ENCODE assay signal across 28 mouse cellular contexts in genomic region chr11:25994128-25994527, GRCm38 (mm10).
"Had no signal": no experiment of that assay in that cellular context is flagged by ENCODE, and none has a peak within 500 bp of the region (broad histone marks: within the 10 kb centered on the region; RNA-seq: fewer than 3 reads in every experiment).

No protein-coding gene starts in this region.

- H3K27ac ChIP-seq: gastrocnemius, adult 2 months; heart, embryonic 10.5 days; hindbrain, embryonic 10.5 days; hindbrain, embryonic 12.5 days; hindbrain, embryonic 14.5 days; intestine, embryonic 15.5 days; kidney, embryonic 15.5 days; kidney, postnatal 0 days; limb, embryonic 12.5 days; liver, embryonic 13.5 days; liver, embryonic 15.5 days had no signal

- H3K4me1 ChIP-seq: heart, embryonic 10.5 days; heart, embryonic 12.5 days; intestine, embryonic 15.5 days; liver, embryonic 13.5 days; liver, embryonic 15.5 days had no signal

- H3K27me3 ChIP-seq: heart, embryonic 12.5 days; hindbrain, embryonic 12.5 days; intestine, embryonic 15.5 days; kidney, embryonic 15.5 days; limb, embryonic 12.5 days; liver, embryonic 13.5 days; liver, embryonic 15.5 days had no signal

- H3K36me3 ChIP-seq: heart, embryonic 10.5 days; heart, embryonic 12.5 days; hindbrain, embryonic 10.5 days; hindbrain, embryonic 12.5 days; intestine, embryonic 15.5 days; kidney, embryonic 15.5 days; limb, embryonic 12.5 days; liver, embryonic 13.5 days; liver, embryonic 15.5 days had no signal

- H3K9me3 ChIP-seq: heart, embryonic 10.5 days; heart, embryonic 12.5 days; hindbrain, embryonic 10.5 days; hindbrain, embryonic 12.5 days; intestine, embryonic 15.5 days; kidney, embryonic 15.5 days; limb, embryonic 12.5 days; liver, embryonic 13.5 days; liver, embryonic 15.5 days had no signal

- DNase-seq: gastrocnemius, adult 2 months; gastrocnemius, postnatal 10 days; gastrocnemius, postnatal 25 days; heart, adult 18-20 months; heart, postnatal 10 days; heart, postnatal 4 days; kidney, adult 2 months; kidney, adult 9 months; kidney, postnatal 14 days; kidney, postnatal 36 days; layer of hippocampus, adult 9-11 months; layer of hippocampus, postnatal 36 days; left cerebral cortex, postnatal 4 days; liver; liver, embryonic 13.5 days had no signal

- H3K4me3 ChIP-seq: gastrocnemius, adult 2 months; heart, embryonic 10.5 days; heart, embryonic 12.5 days; hindbrain, embryonic 10.5 days; hindbrain, embryonic 12.5 days; intestine, embryonic 15.5 days; kidney, embryonic 15.5 days; limb, embryonic 12.5 days; liver, embryonic 13.5 days; liver, embryonic 15.5 days had no signal

- ATAC-seq: hindbrain, embryonic 16.5 days; inflammation-experienced regulatory T-cells, adult 6 months; intestine, embryonic 15.5 days; intestine, postnatal 0 days had no signal

- H3K9ac ChIP-seq: heart, embryonic 12.5 days; hindbrain, embryonic 12.5 days; hindbrain, embryonic 14.5 days; intestine, embryonic 15.5 days; kidney, embryonic 15.5 days; limb, embryonic 12.5 days; liver, embryonic 13.5 days; liver, embryonic 15.5 days had no signal
